Comparison of ENCODE assay signal across 25 mouse cellular contexts in the genomic region with DNA sequence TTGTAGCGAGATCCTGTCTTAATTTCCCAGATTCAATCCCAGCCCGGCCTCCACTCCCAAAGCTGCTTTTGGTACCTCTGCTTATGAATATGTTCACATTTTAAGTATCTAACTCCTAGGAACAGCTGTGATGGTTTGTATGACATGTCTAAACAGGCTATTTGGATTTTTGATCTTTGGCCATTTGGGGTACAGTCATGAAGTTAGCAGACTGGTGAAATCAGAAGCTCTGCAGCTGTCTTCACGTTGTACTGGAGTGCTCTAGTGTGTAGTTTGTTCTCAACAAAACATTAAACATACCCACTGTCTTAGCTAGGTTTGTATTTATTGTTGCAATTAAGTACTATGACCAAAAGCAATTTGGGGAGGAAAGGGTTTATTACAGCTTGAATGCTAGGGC. TPM values are rescaled to one million over a fixed set of nuclear protein-coding genes. Genes with fewer than 3 reads are reported as not detected.
A peak's percentile ranks its signal among the peaks of the same experiment; 100 is the strongest.
DNase-seq lines count a peak whose midpoint lies in the region; ATAC-seq lines count a peak whose summit lies in the region.
"Had no signal": no experiment of that assay in that cellular context is flagged by ENCODE, and none has a peak within 500 bp of the region (broad histone marks: within the 10 kb centered on the region; RNA-seq: fewer than 3 reads in every experiment).

No protein-coding gene starts in this region.

- H3K27me3 ChIP-seq in embryonic facial prominence, embryonic 14.5 days (replicated peaks; ENCODE audit: control insufficient read depth, insufficient read depth, low read length), result no peaks in the 10 kb centered on the region
- H3K27me3 ChIP-seq in embryonic facial prominence, embryonic 10.5 days (replicated peaks; ENCODE audit: low read depth, poor library complexity, severe bottlenecking), result no peaks in the 10 kb centered on the region
- H3K27me3 ChIP-seq in lung, embryonic 15.5 days, result no peaks in the 10 kb centered on the region
- no peaks in the 10 kb centered on the region for H3K27me3 ChIP-seq in midbrain, embryonic 11.5 days (ENCODE audit: control insufficient read depth, insufficient read depth, low read length)
- no peaks in the 10 kb centered on the region for H3K27me3 ChIP-seq in midbrain, embryonic 13.5 days
- no peaks in the 10 kb centered on the region for H3K27me3 ChIP-seq in stomach, embryonic 16.5 days (ENCODE audit: control insufficient read depth, insufficient read depth, low read length)
- H3K27me3 ChIP-seq: embryonic facial prominence, embryonic 12.5 days; forebrain, embryonic 12.5 days; heart, embryonic 15.5 days had no signal

- no peak overlapping the region for H3K4me2 ChIP-seq in embryonic facial prominence, embryonic 14.5 days (ENCODE audit: low read depth, low read length)
- no peak overlapping the region for H3K4me2 ChIP-seq in lung, embryonic 15.5 days
- H3K4me2 ChIP-seq in midbrain, embryonic 11.5 days, result no peak overlapping the region
- H3K4me2 ChIP-seq in midbrain, embryonic 13.5 days (replicated peaks), result no peak overlapping the region
- H3K4me2 ChIP-seq in stomach, embryonic 16.5 days (ENCODE audit: low read depth, low read length), result no peak overlapping the region
- H3K4me2 ChIP-seq: embryonic facial prominence, embryonic 12.5 days; forebrain, embryonic 12.5 days; heart, embryonic 11.5 days; heart, embryonic 15.5 days had no signal

- H3K36me3 ChIP-seq in embryonic facial prominence, embryonic 14.5 days (ENCODE audit: control insufficient read depth, insufficient read depth, low read length), result no peaks in the 10 kb centered on the region
- no peaks in the 10 kb centered on the region for H3K36me3 ChIP-seq in embryonic facial prominence, embryonic 10.5 days (replicated peaks)
- H3K36me3 ChIP-seq in lung, embryonic 15.5 days, result no peaks in the 10 kb centered on the region
- H3K36me3 ChIP-seq in midbrain, embryonic 11.5 days (ENCODE audit: control insufficient read depth, insufficient read depth, low read length), result no peaks in the 10 kb centered on the region
- no peaks in the 10 kb centered on the region for H3K36me3 ChIP-seq in midbrain, embryonic 13.5 days
- no peaks in the 10 kb centered on the region for H3K36me3 ChIP-seq in stomach, embryonic 16.5 days (ENCODE audit: control insufficient read depth, insufficient read depth, low read length)
- H3K36me3 ChIP-seq: embryonic facial prominence, embryonic 12.5 days; forebrain, embryonic 12.5 days; heart, embryonic 15.5 days; hindbrain, embryonic 10.5 days had no signal

- no peak overlapping the region for H3K4me3 ChIP-seq in embryonic facial prominence, embryonic 14.5 days (ENCODE audit: low read depth, low read length)
- no peak overlapping the region for H3K4me3 ChIP-seq in embryonic facial prominence, embryonic 10.5 days
- no peak overlapping the region for H3K4me3 ChIP-seq in lung, embryonic 15.5 days
- no peak overlapping the region for H3K4me3 ChIP-seq in midbrain, embryonic 11.5 days (ENCODE audit: low read depth, low read length)
- H3K4me3 ChIP-seq in midbrain, embryonic 13.5 days (replicated peaks), result no peak overlapping the region
- H3K4me3 ChIP-seq in stomach, embryonic 16.5 days (replicated peaks; ENCODE audit: low read length), result no peak overlapping the region
- H3K4me3 ChIP-seq: embryonic facial prominence, embryonic 12.5 days; forebrain, embryonic 12.5 days; heart, adult 2 months; heart, embryonic 15.5 days; hindbrain, embryonic 10.5 days had no signal

- H3K9ac ChIP-seq in embryonic facial prominence, embryonic 14.5 days (ENCODE audit: low read depth, low read length), result no peak overlapping the region
- H3K9ac ChIP-seq in lung, embryonic 15.5 days, result no peak overlapping the region
- H3K9ac ChIP-seq in midbrain, embryonic 11.5 days (ENCODE audit: low read length), result no peak overlapping the region
- no peak overlapping the region for H3K9ac ChIP-seq in midbrain, embryonic 13.5 days (replicated peaks)
- H3K9ac ChIP-seq in stomach, embryonic 16.5 days (ENCODE audit: low read length), result no peak overlapping the region
- H3K9ac ChIP-seq: embryonic facial prominence, embryonic 12.5 days; forebrain, embryonic 12.5 days; heart, embryonic 15.5 days had no signal

- H3K27ac ChIP-seq in embryonic facial prominence, embryonic 14.5 days (replicated peaks; ENCODE audit: low read depth, low read length), result no peak overlapping the region
- no peak overlapping the region for H3K27ac ChIP-seq in embryonic facial prominence, embryonic 10.5 days (replicated peaks)
- H3K27ac ChIP-seq in lung, embryonic 15.5 days, result peak overlapping the region; percentile 81
- no peak overlapping the region for H3K27ac ChIP-seq in midbrain, embryonic 11.5 days (ENCODE audit: low read depth, low read length)
- no peak overlapping the region for H3K27ac ChIP-seq in midbrain, embryonic 13.5 days
- H3K27ac ChIP-seq in stomach, embryonic 16.5 days (ENCODE audit: low read length), result peak overlapping the region; percentile 31
- H3K27ac ChIP-seq: embryonic facial prominence, embryonic 12.5 days; forebrain, embryonic 12.5 days; heart, adult 2 months; heart, embryonic 15.5 days; hindbrain, embryonic 10.5 days had no signal

- H3K4me1 ChIP-seq in embryonic facial prominence, embryonic 14.5 days (ENCODE audit: control insufficient read depth, insufficient read depth, low read length), result peaks cover 10% of the 10 kb centered on the region
- peaks cover 21% of the 10 kb centered on the region for H3K4me1 ChIP-seq in embryonic facial prominence, embryonic 10.5 days
- H3K4me1 ChIP-seq in lung, embryonic 15.5 days, result peaks cover 34% of the 10 kb centered on the region
- peaks cover 11% of the 10 kb centered on the region for H3K4me1 ChIP-seq in midbrain, embryonic 11.5 days (ENCODE audit: control insufficient read depth, insufficient read depth, low read length)
- peaks cover 27% of the 10 kb centered on the region for H3K4me1 ChIP-seq in midbrain, embryonic 13.5 days (replicated peaks)
- peaks cover 14% of the 10 kb centered on the region for H3K4me1 ChIP-seq in stomach, embryonic 16.5 days (ENCODE audit: control insufficient read depth, insufficient read depth, low read length)

- WGBS in embryonic facial prominence, embryonic 14.5 days, result 92% methylated on average over 3 of the region's 3 CpGs
- WGBS in embryonic facial prominence, embryonic 10.5 days, result 93% methylated on average over 3 of the region's 3 CpGs
- WGBS in lung, embryonic 15.5 days, result 55% methylated on average over 3 of the region's 3 CpGs
- 90% methylated on average over 3 of the region's 3 CpGs for whole genome bisulfite sequencing in midbrain, embryonic 11.5 days
- 93% methylated on average over 3 of the region's 3 CpGs for WGBS in midbrain, embryonic 13.5 days
- 71% methylated on average over 3 of the region's 3 CpGs for WGBS in stomach, embryonic 16.5 days

- ATAC-seq in embryonic facial prominence, embryonic 14.5 days (ENCODE audit: low read depth), result no peak
- peak; percentile 63; the same call in 1 of the 2 replicates for ATAC-seq in lung, embryonic 15.5 days (ENCODE audit: borderline replicate concordance, extremely low read depth, low FRiP score, low TSS enrichment)
- ATAC-seq in midbrain, embryonic 11.5 days (ENCODE audit: low FRiP score), result no peak
- ATAC-seq in midbrain, embryonic 13.5 days, result no peak
- ATAC-seq in stomach, embryonic 16.5 days (ENCODE audit: insufficient read depth, low FRiP score), result no peak
- ATAC-seq: CD4-positive, CD25-positive, alpha-beta regulatory T cell, adult 4 months; forebrain, embryonic 16.5 days had no signal

- peak; percentile 17 for DNase-seq in embryonic facial prominence, embryonic 14.5 days (ENCODE audit: low spot score)
- no peak for DNase-seq in embryonic facial prominence, embryonic 10.5 days (ENCODE audit: low spot score)
- no peak for DNase-seq in lung, adult 18-20 months
- peak; percentile 19 for DNase-seq in midbrain, embryonic 11.5 days (ENCODE audit: low spot score, missing footprints)
- DNase-seq in kidney, adult 18-20 months, result no peak
- DNase-seq: adrenal gland, adult 8-10 months; adrenal gland, postnatal 36 days; B cell, adult 2 months; cerebellum, adult 2 months; cerebellum, postnatal 10 days; embryo, embryonic 11 days; gastrocnemius, postnatal 14 days; heart, adult 2 months; heart, postnatal 14 days had no signal

- no peaks in the 10 kb centered on the region for H3K9me3 ChIP-seq in embryonic facial prominence, embryonic 14.5 days (ENCODE audit: control insufficient read depth, low read length)
- H3K9me3 ChIP-seq in embryonic facial prominence, embryonic 10.5 days, result no peaks in the 10 kb centered on the region
- H3K9me3 ChIP-seq in lung, embryonic 15.5 days, result no peaks in the 10 kb centered on the region
- no peaks in the 10 kb centered on the region for H3K9me3 ChIP-seq in midbrain, embryonic 11.5 days (ENCODE audit: control insufficient read depth, low read length)
- no peaks in the 10 kb centered on the region for H3K9me3 ChIP-seq in midbrain, embryonic 13.5 days
- no peaks in the 10 kb centered on the region for H3K9me3 ChIP-seq in stomach, embryonic 16.5 days (replicated peaks; ENCODE audit: control insufficient read depth, low read length)
- H3K9me3 ChIP-seq: embryonic facial prominence, embryonic 12.5 days; forebrain, embryonic 12.5 days; G1E; heart, embryonic 15.5 days; hindbrain, embryonic 10.5 days had no signal

RNA-seq across cellular contexts. Expression of a gene that starts 59.7 kb away (rescaled TPM):
- 29.3 and 29.9 TPM in 2 replicates for polyA plus RNA-seq in embryonic facial prominence, embryonic 14.5 days (2014; fragmentation: Nextera tagmentation; extraction: Ambion mirVana)
- 27.0 and 28.2 TPM in 2 replicates for polyA plus RNA-seq in embryonic facial prominence, embryonic 10.5 days (2016; fragmentation: Nextera tagmentation; extraction: Ambion mirVana)
- polyA plus RNA-seq in lung, embryonic 15.5 days (2015; fragmentation: Nextera tagmentation; extraction: Ambion mirVana), result 26.5 and 27.9 TPM in 2 replicates
- 29.1 and 33.8 TPM in 2 replicates for polyA plus RNA-seq in midbrain, embryonic 11.5 days (2014; fragmentation: Nextera tagmentation; extraction: Ambion mirVana)
- polyA plus RNA-seq in midbrain, embryonic 13.5 days (2015; fragmentation: Nextera tagmentation; extraction: Ambion mirVana), result 22.0 and 23.2 TPM in 2 replicates
- 21.3 and 23.3 TPM in 2 replicates for polyA plus RNA-seq in stomach, embryonic 16.5 days (2015; fragmentation: Nextera tagmentation; extraction: Ambion mirVana)

Comparison
In these comparisons a context has a peak if more than half of its experiments do, and no peak if none do; other contexts are left out.
1. DNase-seq: peak in embryonic facial prominence, embryonic 14.5 days (single experiment) and midbrain, embryonic 11.5 days (single experiment); none in embryonic facial prominence, embryonic 10.5 days (single experiment), lung, adult 18-20 months (0 of 2) and kidney, adult 18-20 months (single experiment).
2. H3K27ac ChIP-seq: peak in lung, embryonic 15.5 days (single experiment) and stomach, embryonic 16.5 days (single experiment); none in embryonic facial prominence, embryonic 14.5 days (single experiment), embryonic facial prominence, embryonic 10.5 days (single experiment), midbrain, embryonic 11.5 days (single experiment) and midbrain, embryonic 13.5 days (single experiment).